Mouse (Mus musculus) cortical plate, adult 2 months (tissue): ENCODE results near the gene Ptprn2. TPM values are rescaled to one million over a fixed set of nuclear protein-coding genes. Genes with fewer than 3 reads are reported as not detected.

Experiments
- H3K27ac ChIP-seq: fragments of 200-500 bp; 2 replicates; pipeline ENCODE4 v1.5.1; 2012; ENCODE audit warnings: low read length, control low read depth, inconsistent platforms; ENCODE audit not compliant: insufficient read depth
- H3K4me1 ChIP-seq: fragments of 200-500 bp; 2 replicates; pipeline ENCODE4 v1.6.1; 2011; ENCODE audit warnings: low read length; ENCODE audit not compliant: control insufficient read depth, insufficient read depth
- H3K4me3 ChIP-seq: fragments of 200-500 bp; 2 replicates; pipeline ENCODE4 v1.5.1; 2011; ENCODE audit warnings: mild to moderate bottlenecking, low read length, control low read depth; ENCODE audit not compliant: insufficient read depth
- CTCF ChIP-seq: fragments of 200-500 bp; IDR thresholded peaks from 2 replicates; pipeline ENCODE4 v1.5.1; 2011; ENCODE audit warnings: mild to moderate bottlenecking, control low read depth, low read length; ENCODE audit not compliant: insufficient read depth; ENCODE audit errors: extremely low read depth
- POLR2A ChIP-seq: fragments of 200-500 bp; IDR thresholded peaks from 2 replicates; pipeline ENCODE4 v1.6.1; 2011; ENCODE audit warnings: mild to moderate bottlenecking, low read length, control low read depth; ENCODE audit not compliant: insufficient read depth; ENCODE audit errors: extremely low read depth
- polyA plus RNA-seq: library from polyadenylated mRNA; depleted of rRNA; stranded (reverse); fragments of >200 nt; gene quantifications from 2 replicates; pipeline ENCODE4 v1.2.3, GENCODE M21; 2012

The Ptprn2 gene
- polyA plus RNA-seq, 1 experiment, result 165 TPM

- Histone ChIP-seq H3K4me1 (no peaks in the 10 kb centered on the region), H3K4me3 (no peak overlapping the region), H3K27ac (no peak overlapping the region)
- TF ChIP-seq CTCF (no peak), POLR2A (no peak)
These were observed 795.3 kb downstream of the Ptprn2 start for GRCm38 (mm10) chr12:117280790-117281189.

- Histone ChIP-seq H3K4me3 (no peak overlapping the region), H3K4me1 (no peaks in the 10 kb centered on the region), H3K27ac (no peak overlapping the region)
- TF ChIP-seq CTCF, result no peak
- TF ChIP-seq POLR2A, result no peak
These were observed 797.1 kb downstream of the Ptprn2 start for GRCm38 (mm10) chr12:117282659-117283058.

- Histone ChIP-seq H3K4me1 (peaks cover 6% of the 10 kb centered on the region), H3K4me3 (no peak overlapping the region), H3K27ac (no peak overlapping the region)
- TF ChIP-seq POLR2A (no peak), CTCF (no peak)
These were observed 801.9 kb downstream of the Ptprn2 start for GRCm38 (mm10) chr12:117287456-117287855.

- Histone ChIP-seq H3K27ac (peak overlapping the region; percentile 38), H3K4me3 (no peak overlapping the region)
These were observed 806.4 kb downstream of the Ptprn2 start for GRCm38 (mm10) chr12:117291943-117292342.

GRCm38 (mm10) chr12:117296792-117297191, 811.3 kb downstream of the Ptprn2 start:
- Histone ChIP-seq H3K4me3 (no peak overlapping the region), H3K27ac (no peak overlapping the region), H3K4me1 (peaks cover 3% of the 10 kb centered on the region)
- TF ChIP-seq POLR2A (no peak), CTCF (no peak)

More at GRCm38 (mm10) chr12:117291943-117292342, 806.4 kb downstream of the Ptprn2 start:
- peaks cover 6% of the 10 kb centered on the region for H3K4me1 ChIP-seq
- TF ChIP-seq POLR2A (no peak), CTCF (no peak)

- TF ChIP-seq POLR2A, result no peak
- no peak for TF ChIP-seq CTCF
- Histone ChIP-seq H3K4me1 (no peaks in the 10 kb centered on the region), H3K4me3 (no peak overlapping the region), H3K27ac (no peak overlapping the region)
These were observed 813.6 kb downstream of the Ptprn2 start for GRCm38 (mm10) chr12:117299084-117299483.

GRCm38 (mm10) chr12:117304751-117305624, 819.5 kb downstream of the Ptprn2 start:
- Histone ChIP-seq H3K4me3 (no peak overlapping the region), H3K27ac (no peak overlapping the region), H3K4me1 (no peaks in the 10 kb centered on the region)
- TF ChIP-seq POLR2A, result no peak
- no peak for TF ChIP-seq CTCF

GRCm38 (mm10) chr12:117305625-117306105, 820.1 kb downstream of the Ptprn2 start:
- Histone ChIP-seq H3K4me3 (no peak overlapping the region), H3K4me1 (no peaks in the 10 kb centered on the region), H3K27ac (no peak overlapping the region)
- TF ChIP-seq CTCF (no peak), POLR2A (no peak)

- Histone ChIP-seq H3K27ac (no peak overlapping the region), H3K4me3 (no peak overlapping the region), H3K4me1 (peaks cover 2% of the 10 kb centered on the region)
- TF ChIP-seq POLR2A (no peak), CTCF (no peak)
These were observed 826.6 kb downstream of the Ptprn2 start for GRCm38 (mm10) chr12:117312079-117312478.

GRCm38 (mm10) chr12:117314987-117315386, 829.5 kb downstream of the Ptprn2 start:
- Histone ChIP-seq H3K27ac (no peak overlapping the region), H3K4me3 (no peak overlapping the region), H3K4me1 (peaks cover 2% of the 10 kb centered on the region)
- TF ChIP-seq POLR2A (no peak), CTCF (no peak)
